Mouse (Mus musculus) myocyte (in vitro differentiated cells): Measurements from ENCODE around the gene Rbm20. TPM values are rescaled to one million over a fixed set of nuclear protein-coding genes. Genes with fewer than 3 reads are reported as not detected.

ENCODE experiments used
- H3K27me3 ChIP-seq: one replicate; pipeline ENCODE4 v1.6.1; 2011; ENCODE audit not compliant: control insufficient read depth, insufficient read depth, insufficient read length
- H3K36me3 ChIP-seq: one replicate; pipeline ENCODE4 v1.6.1; 2011; ENCODE audit not compliant: control insufficient read depth, insufficient read depth
- H3K4me2 ChIP-seq: one replicate; pipeline ENCODE4 v1.6.1; 2011; ENCODE audit warnings: low read depth, control low read depth
- H3K4me3 ChIP-seq: one replicate; pipeline ENCODE4 v1.5.1; 2011; ENCODE audit warnings: mild to moderate bottlenecking, control low read depth, moderate library complexity
- H3K79me2 ChIP-seq: one replicate; pipeline ENCODE4 v1.6.1; 2011; ENCODE audit not compliant: control insufficient read depth, insufficient read depth
- H3ac ChIP-seq: one replicate; pipeline ENCODE4 v1.6.1; 2011; ENCODE audit not compliant: control insufficient read depth, insufficient read length
- CEBPB ChIP-seq: IDR thresholded peaks from 2 replicates; pipeline ENCODE4 v1.6.1; 2011; ENCODE audit warnings: mild to moderate bottlenecking, moderate library complexity; ENCODE audit not compliant: poor library complexity, insufficient read depth, severe bottlenecking
- E2F4 ChIP-seq: IDR thresholded peaks from one replicate; pipeline ENCODE4 v1.6.1; 2011; ENCODE audit warnings: mild to moderate bottlenecking, control low read depth, moderate library complexity; ENCODE audit not compliant: insufficient read depth
- MAX ChIP-seq: IDR thresholded peaks from one replicate; pipeline ENCODE4 v1.6.1; 2011; ENCODE audit warnings: low read depth, mild to moderate bottlenecking, control low read depth
- MYOD1 ChIP-seq, 3 experiments: IDR thresholded peaks; one replicate each; pipeline ENCODE4 v1.6.1; 2011; ENCODE audit warnings: control low read depth in 2 of 3, low read depth in 2 of 3, mild to moderate bottlenecking in 2 of 3, moderate library complexity in 1 of 3; ENCODE audit not compliant: insufficient read length in 2 of 3, control insufficient read depth in 1 of 3
- MYOG ChIP-seq, 3 experiments: IDR thresholded peaks; one replicate each; pipeline ENCODE4 v1.6.1; 2011; ENCODE audit warnings: control low read depth in 2 of 3, low read depth in 2 of 3, mild to moderate bottlenecking in 2 of 3; ENCODE audit not compliant: insufficient read length in 2 of 3, control insufficient read depth in 1 of 3, insufficient read depth in 1 of 3
- POLR2A ChIP-seq: IDR thresholded peaks from one replicate; pipeline ENCODE4 v1.6.1; 2011; ENCODE audit warnings: low read depth, mild to moderate bottlenecking, control low read depth, moderate library complexity; ENCODE audit not compliant: insufficient read length
- POLR2AphosphoS2 ChIP-seq: IDR thresholded peaks from one replicate; pipeline ENCODE4 v1.6.1; 2011; ENCODE audit warnings: low read depth, control low read depth; ENCODE audit not compliant: insufficient read length
- REST ChIP-seq: IDR thresholded peaks from one replicate; pipeline ENCODE4 v1.6.1; 2011; ENCODE audit warnings: mild to moderate bottlenecking, control low read depth, moderate library complexity; ENCODE audit not compliant: insufficient read depth, insufficient read length
- SRF ChIP-seq: IDR thresholded peaks from one replicate; pipeline ENCODE4 v1.6.1; 2011; ENCODE audit warnings: low read depth; ENCODE audit not compliant: control insufficient read depth, insufficient read length
- TCF12 ChIP-seq: IDR thresholded peaks from one replicate; pipeline ENCODE4 v1.6.1; 2011; ENCODE audit warnings: mild to moderate bottlenecking, control low read depth; ENCODE audit not compliant: poor library complexity, insufficient read depth, severe bottlenecking
- TCF3 ChIP-seq: IDR thresholded peaks from one replicate; pipeline ENCODE4 v1.6.1; 2011; ENCODE audit warnings: low read depth, control low read depth; ENCODE audit not compliant: insufficient read length
- USF1 ChIP-seq: IDR thresholded peaks from one replicate; pipeline ENCODE4 v1.6.1; 2011; ENCODE audit warnings: low read depth, mild to moderate bottlenecking, control low read depth, moderate library complexity
- polyA plus RNA-seq: library from polyadenylated mRNA; unstranded; fragments of >200 nt; fragmentation: generic; extraction: Trizol; gene quantifications from one replicate; pipeline ENCODE4 v1.2.1, GENCODE M21; 2012; ENCODE audit warnings: missing spikeins

Rbm20 gene
- polyA plus RNA-seq, 1 experiment: 35.4 TPM

- H3K36me3 ChIP-seq: no peaks in the 10 kb centered on the region
- no peak overlapping the region for H3K4me3 ChIP-seq
- H3K4me2 ChIP-seq: no peak overlapping the region
- H3ac ChIP-seq: no peak overlapping the region
- H3K27me3 ChIP-seq: no peaks in the 10 kb centered on the region
- no peak for TF ChIP-seq TCF3
- no peak for TF ChIP-seq POLR2AphosphoS2
- TF ChIP-seq MYOG (IDR thresholded peaks at IDR 0.05; ENCODE audit: control insufficient read depth in 1 of 3, insufficient read depth in 1 of 3, insufficient read length in 2 of 3, low read depth in 2 of 3): no peak
- TF ChIP-seq MAX: no peak
- TF ChIP-seq SRF: no peak
- TF ChIP-seq USF1: no peak
- no peak for TF ChIP-seq CEBPB
- TF ChIP-seq TCF12: no peak
- H3K79me2 ChIP-seq: peaks cover 22% of the 10 kb centered on the region
Observed at GRCm38 (mm10) chr19:53729919-53730318, 52.8 kb downstream of the Rbm20 start.

- H3K4me3 ChIP-seq: no peak overlapping the region
- no peaks in the 10 kb centered on the region for H3K27me3 ChIP-seq
- no peak overlapping the region for H3ac ChIP-seq
- TF ChIP-seq CEBPB: peak; percentile 96
- TF ChIP-seq REST: no peak
- peak; percentile 69 for TF ChIP-seq TCF3
- TF ChIP-seq TCF12: peak; percentile 80
- peak; percentile 2 for TF ChIP-seq SRF
- peak; percentile 41 to 81 (median 58) for TF ChIP-seq MYOG (IDR thresholded peaks at IDR 0.05; ENCODE audit: control insufficient read depth in 1 of 3, insufficient read depth in 1 of 3, insufficient read length in 2 of 3, low read depth in 2 of 3)
- TF ChIP-seq POLR2A: no peak
- TF ChIP-seq MAX: no peak
- no peak for TF ChIP-seq POLR2AphosphoS2
- peak in 2 of 3 experiments; percentile 52 to 86 for TF ChIP-seq MYOD1 (IDR thresholded peaks at IDR 0.05; ENCODE audit: control insufficient read depth in 1 of 3, insufficient read length in 2 of 3, low read depth in 2 of 3)
- H3K36me3 ChIP-seq: no peaks in the 10 kb centered on the region
- H3K4me2 ChIP-seq: peak overlapping the region; percentile 41
- H3K79me2 ChIP-seq: peaks cover 31% of the 10 kb centered on the region
Observed at GRCm38 (mm10) chr19:53731761-53732201, 54.7 kb downstream of the Rbm20 start.

- no peaks in the 10 kb centered on the region for H3K36me3 ChIP-seq
- no peak overlapping the region for H3K4me3 ChIP-seq
- H3K79me2 ChIP-seq: peaks cover 39% of the 10 kb centered on the region
- H3ac ChIP-seq: no peak overlapping the region
- H3K4me2 ChIP-seq: no peak overlapping the region
- TF ChIP-seq CEBPB: no peak
- no peak for TF ChIP-seq USF1
- no peak for TF ChIP-seq SRF
- no peak for TF ChIP-seq MYOG (IDR thresholded peaks at IDR 0.05; ENCODE audit: control insufficient read depth in 1 of 3, insufficient read depth in 1 of 3, insufficient read length in 2 of 3, low read depth in 2 of 3)
- TF ChIP-seq E2F4: no peak
- TF ChIP-seq TCF3: no peak
- TF ChIP-seq POLR2AphosphoS2: no peak
- no peak for TF ChIP-seq POLR2A
- TF ChIP-seq MAX: no peak
- TF ChIP-seq TCF12: no peak
- TF ChIP-seq MYOD1 (IDR thresholded peaks at IDR 0.05; ENCODE audit: control insufficient read depth in 1 of 3, insufficient read length in 2 of 3, low read depth in 2 of 3): no peak
- TF ChIP-seq REST: no peak
- H3K27me3 ChIP-seq: no peaks in the 10 kb centered on the region
Observed at GRCm38 (mm10) chr19:53734845-53735244, 57.7 kb downstream of the Rbm20 start.

DNA sequence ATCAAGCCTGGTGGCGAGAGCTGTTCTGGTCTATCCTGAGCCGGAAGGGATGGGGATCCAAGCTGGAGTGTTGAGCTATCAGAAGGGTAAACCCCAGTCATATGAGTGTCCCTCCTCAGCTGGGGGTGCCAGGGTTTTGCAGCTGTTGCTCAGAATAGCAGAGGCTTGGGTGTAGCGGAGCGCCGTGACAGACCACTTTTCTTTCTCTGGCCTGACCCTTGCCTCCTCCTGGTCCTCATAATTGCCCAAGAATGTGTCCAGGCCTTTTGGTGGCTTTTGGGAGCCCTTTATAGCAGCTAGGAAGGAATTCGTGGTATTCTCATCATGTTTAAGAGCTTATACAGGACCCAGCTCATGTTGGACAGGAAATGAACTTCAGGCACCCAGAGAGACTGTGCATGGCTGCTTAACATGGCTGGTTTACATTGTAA, 61.6 kb downstream of the Rbm20 start:
- TF ChIP-seq CEBPB: no peak
- TF ChIP-seq POLR2A: no peak
- no peak for TF ChIP-seq E2F4
- peak; percentile 85 to 99 (median 95) for TF ChIP-seq MYOG (IDR thresholded peaks at IDR 0.05; ENCODE audit: control insufficient read depth in 1 of 3, insufficient read depth in 1 of 3, insufficient read length in 2 of 3, low read depth in 2 of 3)
- no peak for TF ChIP-seq REST
- no peak for TF ChIP-seq USF1
- peak; percentile 64 for TF ChIP-seq TCF3
- TF ChIP-seq MAX: no peak
- TF ChIP-seq SRF: no peak
- TF ChIP-seq TCF12: peak; percentile 88
- TF ChIP-seq POLR2AphosphoS2: no peak
- peak; percentile 81 to 98 (median 98) for TF ChIP-seq MYOD1 (IDR thresholded peaks at IDR 0.05; ENCODE audit: control insufficient read depth in 1 of 3, insufficient read length in 2 of 3, low read depth in 2 of 3)
- peaks cover 52% of the 10 kb centered on the region for H3K79me2 ChIP-seq
- no peak overlapping the region for H3ac ChIP-seq
- H3K4me2 ChIP-seq: peak overlapping the region; percentile 73
- H3K27me3 ChIP-seq: no peaks in the 10 kb centered on the region
- no peak overlapping the region for H3K4me3 ChIP-seq
- no peaks in the 10 kb centered on the region for H3K36me3 ChIP-seq
